Mouse (Mus musculus): ENCODE measurements around the gene Mup9. TPM values are rescaled to one million over a fixed set of nuclear protein-coding genes. Genes with fewer than 3 reads are reported as not detected.

Mup9 gene
- not detected in 2 replicates for polyA plus RNA-seq (2015; fragmentation: Nextera tagmentation; extraction: Ambion mirVana)

GRCm38 (mm10) chr4:60421852-60422251 lies at the start of gene Mup9:
Mup9 (minus strand) TSS chr4:60421952.

Other genes with a start within 250 kb of the Mup9 start
- gene Mup8, start 199.4 kb downstream of the Mup9 start, polyA plus RNA-seq (2015; fragmentation: Nextera tagmentation; extraction: Ambion mirVana) = not detected in 2 replicates
- not detected in 2 replicates for gene Mup1, start 80.0 kb upstream of the Mup9 start, polyA plus RNA-seq (2015; fragmentation: Nextera tagmentation; extraction: Ambion mirVana)
- not detected in 2 replicates for gene Mup10, start 160.2 kb upstream of the Mup9 start, polyA plus RNA-seq (2015; fragmentation: Nextera tagmentation; extraction: Ambion mirVana)
- gene Mup11, start 240.5 kb upstream of the Mup9 start, polyA plus RNA-seq (2015; fragmentation: Nextera tagmentation; extraction: Ambion mirVana) = not detected in 2 replicates